25 mouse cellular contexts compared by ENCODE assay signal in the genomic region with DNA sequence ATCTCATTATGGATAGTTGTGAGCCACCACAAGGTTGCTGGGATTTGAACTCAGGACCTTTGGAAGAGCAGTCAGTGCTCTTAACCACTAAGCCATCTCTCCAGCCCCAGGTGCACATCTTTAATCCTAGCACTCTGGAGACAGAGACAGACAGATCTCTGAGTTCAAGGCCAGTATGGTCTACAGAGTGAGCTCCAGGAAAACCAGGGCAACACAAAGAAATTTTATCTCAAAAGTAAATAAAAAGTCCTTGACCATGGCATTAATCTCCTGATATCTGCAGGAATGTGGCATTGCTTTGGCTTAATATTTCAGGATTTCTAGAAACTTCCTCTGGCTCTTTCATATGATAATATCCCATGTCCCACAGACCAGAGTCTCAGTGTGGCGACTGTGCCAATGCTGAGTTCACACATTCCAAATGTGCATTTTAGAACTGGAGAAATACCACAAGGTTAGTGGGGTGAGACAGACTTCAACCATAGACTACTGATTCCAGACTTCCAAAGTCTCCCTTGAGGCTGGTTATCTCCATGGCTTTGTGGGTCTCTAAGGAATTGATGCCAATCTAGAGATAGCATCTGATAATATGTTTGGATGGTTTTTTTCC. TPM values are rescaled to one million over a fixed set of nuclear protein-coding genes. Genes with fewer than 3 reads are reported as not detected.
DNase-seq lines count a peak whose midpoint lies in the region; ATAC-seq and TF ChIP-seq lines count a peak whose summit lies in the region.
"Had no signal": no experiment of that assay in that cellular context is flagged by ENCODE, and none has a peak within 500 bp of the region (broad histone marks: within the 10 kb centered on the region; RNA-seq: fewer than 3 reads in every experiment).

No protein-coding gene starts in this region.

- 57% methylated on average over 1 of the region's 1 CpGs for WGBS in kidney, embryonic 14.5 days

- no peaks in the 10 kb centered on the region for H3K36me3 ChIP-seq in kidney, embryonic 14.5 days (ENCODE audit: control insufficient read depth, insufficient read depth, low read length)
- H3K36me3 ChIP-seq: embryonic facial prominence, embryonic 13.5 days; heart, embryonic 15.5 days; hindbrain, embryonic 13.5 days; limb, embryonic 12.5 days; liver, embryonic 12.5 days; midbrain, embryonic 13.5 days; stomach, embryonic 15.5 days had no signal

- POLR2A ChIA-PET in Patski (lab: Charles Lee) = interaction anchor here (0.6 kb wide), 1 partner anchor 1619 kb away, joined by 3 read pairs; no protein-coding TSS in a partner anchor

- TF ChIP-seq CTCF in Patski (IDR thresholded peaks at IDR 0.05) = no peak

- no peak for ATAC-seq in kidney, embryonic 14.5 days (ENCODE audit: low FRiP score, low TSS enrichment)
- peak; percentile 95 for ATAC-seq in Patski
- ATAC-seq: forebrain, embryonic 13.5 days; liver, embryonic 12.5 days; midbrain, embryonic 13.5 days had no signal

- H3K27me3 ChIP-seq in kidney, embryonic 14.5 days (ENCODE audit: control insufficient read depth, insufficient read depth, low read length) = no peaks in the 10 kb centered on the region
- no peaks in the 10 kb centered on the region for H3K27me3 ChIP-seq in Patski
- H3K27me3 ChIP-seq: embryonic facial prominence, embryonic 13.5 days; forebrain, embryonic 13.5 days; heart, embryonic 15.5 days; hindbrain, embryonic 13.5 days; limb, embryonic 12.5 days; liver, embryonic 12.5 days; midbrain, embryonic 13.5 days; stomach, embryonic 15.5 days had no signal

- DNase-seq in kidney, adult 18-20 months = peak; percentile 50
- peak; percentile 59 for DNase-seq in Patski (ENCODE audit: low read depth, low spot score)
- peak; percentile 84 for DNase-seq in kidney, adult 9 months
- peak; percentile 65 to 78 for DNase-seq in kidney, postnatal 36 days
- DNase-seq in embryo, embryonic 11 days = no peak
- DNase-seq in spleen, postnatal 10 days (ENCODE audit: low spot score in 2 of 2) = no peak
- DNase-seq: cerebellum, adult 18-20 months; cerebellum, postnatal 14 days; heart, postnatal 36 days; lung, adult 18-20 months; lung, postnatal 14 days; retina, postnatal 1 day; right cerebral cortex, postnatal 25 days; spleen, adult 18-20 months; thymus, postnatal 4 days had no signal

- H3K27ac ChIP-seq in kidney, embryonic 14.5 days (ENCODE audit: low read depth, low read length) = no peak overlapping the region
- H3K27ac ChIP-seq: embryonic facial prominence, embryonic 13.5 days; forebrain, embryonic 13.5 days; hindbrain, embryonic 13.5 days; limb, embryonic 12.5 days; liver, embryonic 12.5 days; midbrain, embryonic 13.5 days; stomach, embryonic 15.5 days had no signal

- no peak overlapping the region for H3K4me3 ChIP-seq in kidney, embryonic 14.5 days (ENCODE audit: low read length)
- H3K4me3 ChIP-seq: embryonic facial prominence, embryonic 13.5 days; erythroblast, embryonic 14.5 days; forebrain, embryonic 13.5 days; heart, embryonic 15.5 days; hindbrain, embryonic 13.5 days; limb, embryonic 12.5 days; liver, embryonic 12.5 days; midbrain, embryonic 13.5 days; stomach, embryonic 15.5 days had no signal

- no peak overlapping the region for H3K9ac ChIP-seq in kidney, embryonic 14.5 days (ENCODE audit: low read depth, low read length)
- H3K9ac ChIP-seq: embryonic facial prominence, embryonic 13.5 days; forebrain, embryonic 13.5 days; heart, embryonic 15.5 days; hindbrain, embryonic 13.5 days; limb, embryonic 12.5 days; liver, embryonic 12.5 days; midbrain, embryonic 13.5 days; stomach, embryonic 15.5 days had no signal

- no peaks in the 10 kb centered on the region for H3K9me3 ChIP-seq in kidney, embryonic 14.5 days (ENCODE audit: control insufficient read depth, low read length)
- H3K9me3 ChIP-seq: embryonic facial prominence, embryonic 13.5 days; heart, embryonic 15.5 days; hindbrain, embryonic 13.5 days; limb, embryonic 12.5 days; liver, embryonic 12.5 days; midbrain, embryonic 13.5 days; stomach, embryonic 15.5 days had no signal

- H3K4me1 ChIP-seq in kidney, embryonic 14.5 days (ENCODE audit: control insufficient read depth, insufficient read depth, low read length) = no peaks in the 10 kb centered on the region
- H3K4me1 ChIP-seq: limb, embryonic 12.5 days had no signal

- H3K4me2 ChIP-seq in kidney, embryonic 14.5 days (replicated peaks; ENCODE audit: low read depth, low read length) = no peak overlapping the region
- H3K4me2 ChIP-seq: embryonic facial prominence, embryonic 13.5 days; forebrain, embryonic 13.5 days; heart, embryonic 15.5 days; hindbrain, embryonic 13.5 days; limb, embryonic 12.5 days; liver, embryonic 12.5 days; midbrain, embryonic 13.5 days; stomach, embryonic 15.5 days had no signal

- in situ Hi-C loops in Patski (cut with MboI; ENCODE audit: low pct_unique_long_range_greater_than_20kb) = no loop called here

- CTCF ChIA-PET in Patski (lab: Charles Lee) = no interaction called here

RNA-seq across cellular contexts. Expression of gene Slc25a3, which starts 4.8 kb away (rescaled TPM):
- polyA plus RNA-seq in kidney, embryonic 14.5 days (2014; fragmentation: Nextera tagmentation; extraction: Ambion mirVana) = 544 and 625 TPM in 2 replicates
- 919 TPM for polyA plus RNA-seq in Patski (2021)

RNA-seq across cellular contexts. Expression of gene Ikbip, which starts 45.9 kb away (rescaled TPM):
- polyA plus RNA-seq in kidney, embryonic 14.5 days (2014; fragmentation: Nextera tagmentation; extraction: Ambion mirVana) = 37.9 and 39.6 TPM in 2 replicates
- 85.9 TPM for polyA plus RNA-seq in Patski (2021)
- polyA plus RNA-seq: erythroblast, embryonic 14.5 days had no signal

RNA-seq across cellular contexts. Expression of gene Apaf1, which starts 46.1 kb away (rescaled TPM):
- 17.8 and 26.2 TPM in 2 replicates for polyA plus RNA-seq in kidney, embryonic 14.5 days (2014; fragmentation: Nextera tagmentation; extraction: Ambion mirVana)
- 11.2 TPM for polyA plus RNA-seq in Patski (2021)

RNA-seq across cellular contexts. Expression of gene Tmpo, which starts 52.5 kb away (rescaled TPM):
- 293 and 328 TPM in 2 replicates for polyA plus RNA-seq in kidney, embryonic 14.5 days (2014; fragmentation: Nextera tagmentation; extraction: Ambion mirVana)
- polyA plus RNA-seq in Patski (2021) = 160 TPM

Comparison
In these comparisons a context has a peak if more than half of its experiments do, and no peak if none do; other contexts are left out.
1. DNase-seq: peak in kidney, adult 18-20 months (single experiment), Patski (single experiment), kidney, adult 9 months (single experiment) and kidney, postnatal 36 days (2 of 2); none in embryo, embryonic 11 days (single experiment) and spleen, postnatal 10 days (0 of 2).